Mouse (Mus musculus) intestine, embryonic 15.5 days (tissue): ENCODE measurements at regions not wholly inside any gene's neighbourhood (a gene's known extent, or its start where the extent isn't known, plus 50 kb on each side); places are given as distances from the start of the nearest gene placed in this dataset.
"Not testable (repeated sequence)": the region's sequence is repeated elsewhere in the genome, so short reads cannot be mapped to it uniquely, and the experiment has no call there.

ENCODE experiments used
- ATAC-seq: fragments of 200-750 bp; cut with Nextera tagmentation; 2 replicates; pipeline ENCODE4 v1.8.0; 2017; ENCODE audit warnings: moderate TSS enrichment, moderate library complexity
- H3K27ac ChIP-seq: fragments of 300-500 bp; sonication (generic); 2 replicates; pipeline ENCODE4 v1.5.1; 2015; ENCODE audit warnings: mild to moderate bottlenecking, inconsistent platforms
- H3K27me3 ChIP-seq: fragments of 300-500 bp; sonication (generic); replicated peaks from 2 replicates; pipeline ENCODE4 v1.6.1; 2015; ENCODE audit warnings: inconsistent platforms
- H3K36me3 ChIP-seq: fragments of 300-500 bp; sonication (generic); 2 replicates; pipeline ENCODE4 v1.6.1; 2015; ENCODE audit warnings: inconsistent platforms
- H3K4me1 ChIP-seq: fragments of 300-500 bp; sonication (generic); replicated peaks from 2 replicates; pipeline ENCODE4 v1.6.1; 2015; ENCODE audit warnings: inconsistent platforms
- H3K4me2 ChIP-seq: fragments of 300-500 bp; sonication (generic); replicated peaks from 2 replicates; pipeline ENCODE4 v1.6.1; 2015; ENCODE audit warnings: mild to moderate bottlenecking, inconsistent platforms
- H3K4me3 ChIP-seq: fragments of 300-500 bp; sonication (generic); replicated peaks from 2 replicates; pipeline ENCODE4 v1.5.1; 2015; ENCODE audit warnings: inconsistent platforms
- H3K9ac ChIP-seq: fragments of 300-500 bp; sonication (generic); 2 replicates; pipeline ENCODE4 v1.6.1; 2015; ENCODE audit warnings: inconsistent platforms
- H3K9me3 ChIP-seq: fragments of 300-500 bp; sonication (generic); 2 replicates; pipeline ENCODE4 v1.6.1; 2016; ENCODE audit warnings: inconsistent platforms
- WGBS: fragments of 180-500 bp; shearing (Covaris S2); methylation state at CpG from one replicate; pipeline ENCODE4 v1.1.7; 2015; 5-methylcytosine and 5-hydroxymethylcytosine counted together

- Histone ChIP-seq H3K4me3 (no peak overlapping the region), H3K4me2 (no peak overlapping the region), H3K9me3 (no peaks in the 10 kb centered on the region), H3K27ac (no peak overlapping the region), H3K9ac (no peak overlapping the region), H3K27me3 (no peaks in the 10 kb centered on the region), H3K36me3 (no peaks in the 10 kb centered on the region), H3K4me1 (no peaks in the 10 kb centered on the region)
- 81% methylated on average over 6 of the region's 6 CpGs for WGBS
- no peak for ATAC-seq
These were observed 276.7 kb upstream of the Pdzrn3 start for GRCm38 (mm10) chr6:101654351-101654750.

GRCm38 (mm10) chr6:101650348-101650747 lies 272.7 kb upstream of the Pdzrn3 start:
- not testable (repeated sequence) for H3K4me1 ChIP-seq, H3K4me2 ChIP-seq, H3K36me3 ChIP-seq, H3K9ac ChIP-seq, H3K27ac ChIP-seq, ATAC-seq, H3K9me3 ChIP-seq, H3K4me3 ChIP-seq, H3K27me3 ChIP-seq
- 11% methylated on average over 5 of the region's 6 CpGs for WGBS

GRCm38 (mm10) chr6:101617295-101617694 lies 239.6 kb upstream of the Pdzrn3 start:
- no peak overlapping the region for H3K27ac ChIP-seq
- ATAC-seq = no peak
- no peak overlapping the region for H3K4me3 ChIP-seq
- H3K27me3 ChIP-seq = no peaks in the 10 kb centered on the region
- H3K9me3 ChIP-seq = no peaks in the 10 kb centered on the region
- H3K9ac ChIP-seq = no peak overlapping the region
- whole genome bisulfite sequencing = 62% methylated on average over 1 of the region's 1 CpGs
- H3K36me3 ChIP-seq = no peaks in the 10 kb centered on the region
- H3K4me2 ChIP-seq = no peak overlapping the region
- H3K4me1 ChIP-seq = no peaks in the 10 kb centered on the region

DNA sequence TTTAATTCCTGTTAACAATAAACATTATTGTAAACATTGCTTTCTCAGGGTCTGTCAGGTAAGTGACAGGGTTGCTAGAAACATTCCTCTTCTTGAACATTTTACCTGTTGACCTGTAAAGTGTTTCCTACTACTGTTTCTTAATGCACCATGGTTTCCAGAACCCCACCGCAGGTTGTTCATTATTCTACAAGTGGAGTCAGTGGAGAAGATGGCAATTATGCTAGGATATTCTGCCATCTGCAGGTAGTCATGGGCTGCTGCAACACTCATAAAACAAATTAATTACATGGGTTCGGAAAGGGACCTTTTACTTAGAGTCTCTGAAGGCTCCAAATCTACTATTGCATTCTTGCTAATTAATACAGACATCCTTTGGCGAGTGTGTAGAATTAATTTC lies 239.1 kb upstream of the Pdzrn3 start:
- Histone ChIP-seq H3K27me3 (no peaks in the 10 kb centered on the region), H3K36me3 (no peaks in the 10 kb centered on the region), H3K9ac (no peak overlapping the region), H3K4me3 (no peak overlapping the region), H3K9me3 (no peaks in the 10 kb centered on the region), H3K27ac (no peak overlapping the region), H3K4me1 (no peaks in the 10 kb centered on the region), H3K4me2 (no peak overlapping the region)
- no peak; the same call in 1 of the 2 replicates for ATAC-seq
- 35% methylated on average over 3 of the region's 3 CpGs for WGBS

DNA sequence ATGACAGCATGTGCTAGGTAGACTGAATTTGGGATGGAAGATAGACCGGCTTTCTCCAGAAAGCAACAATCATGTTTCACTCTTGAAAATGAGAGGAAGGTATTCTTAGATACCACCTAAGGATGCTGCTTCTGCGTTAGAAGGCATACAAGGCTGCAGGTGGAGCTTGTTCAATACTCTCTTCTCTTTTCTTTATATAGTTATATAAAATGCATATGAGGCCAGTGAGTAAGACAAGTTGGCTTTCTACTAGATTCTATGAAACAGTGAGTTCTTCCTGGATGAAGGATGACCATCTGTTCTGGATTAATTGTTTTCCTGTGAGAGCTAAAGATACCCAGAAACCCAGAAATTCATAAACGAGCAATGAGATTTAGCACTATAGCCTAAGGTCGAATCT lies 231.3 kb upstream of the Pdzrn3 start:
- 87% methylated on average over 4 of the region's 4 CpGs for WGBS
- no peak overlapping the region for H3K9ac ChIP-seq
- no peaks in the 10 kb centered on the region for H3K9me3 ChIP-seq
- H3K36me3 ChIP-seq = no peaks in the 10 kb centered on the region
- no peak overlapping the region for H3K27ac ChIP-seq
- no peak overlapping the region for H3K4me2 ChIP-seq
- H3K4me1 ChIP-seq = no peaks in the 10 kb centered on the region
- H3K27me3 ChIP-seq = no peaks in the 10 kb centered on the region
- H3K4me3 ChIP-seq = no peak overlapping the region
- ATAC-seq = no peak

DNA sequence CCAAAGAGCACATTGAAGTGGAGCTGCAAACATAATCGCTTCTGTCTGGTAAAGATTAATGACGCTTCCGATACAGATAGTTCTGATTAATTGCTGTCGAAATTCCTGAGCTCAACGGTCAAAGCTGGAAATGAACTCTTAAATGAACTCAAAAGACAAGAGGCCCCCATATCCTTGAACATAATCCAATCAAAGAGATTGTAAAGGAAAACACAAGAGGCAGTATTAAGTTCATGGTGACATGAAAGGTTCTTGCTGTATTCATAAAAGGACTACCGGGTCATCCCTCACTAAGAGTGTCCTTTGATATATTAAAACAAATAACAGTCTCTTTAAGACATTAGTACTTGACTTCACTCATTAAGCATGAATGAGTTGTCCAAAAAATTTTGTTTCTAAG lies 225.4 kb upstream of the Pdzrn3 start:
- Histone ChIP-seq H3K4me1 (no peaks in the 10 kb centered on the region), H3K9me3 (no peaks in the 10 kb centered on the region), H3K9ac (no peak overlapping the region), H3K4me3 (no peak overlapping the region), H3K36me3 (no peaks in the 10 kb centered on the region), H3K27ac (no peak overlapping the region), H3K4me2 (no peak overlapping the region), H3K27me3 (no peaks in the 10 kb centered on the region)
- 64% methylated on average over 6 of the region's 6 CpGs for WGBS
- ATAC-seq = no peak

DNA sequence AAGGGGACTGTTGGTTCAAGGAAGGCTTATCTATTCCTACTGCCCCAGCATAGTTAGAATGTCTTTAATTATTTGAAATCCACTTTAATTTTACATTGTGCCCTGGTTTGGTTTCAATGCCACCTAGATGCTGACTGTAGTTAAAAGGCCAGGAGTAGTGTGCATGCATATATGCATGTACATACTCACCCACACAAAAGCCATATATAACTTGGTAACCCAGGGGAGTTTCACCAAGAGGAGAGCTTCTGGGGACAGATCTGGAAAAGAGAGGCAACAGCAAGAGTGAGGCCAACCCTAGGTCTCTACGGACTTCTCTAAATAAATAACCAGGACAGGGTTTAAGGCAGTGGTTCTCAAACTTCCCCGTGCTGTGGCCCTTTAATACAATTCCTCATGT lies 219.3 kb upstream of the Pdzrn3 start:
- Histone ChIP-seq H3K4me1 (no peaks in the 10 kb centered on the region), H3K27ac (no peak overlapping the region), H3K27me3 (no peaks in the 10 kb centered on the region), H3K9ac (no peak overlapping the region), H3K36me3 (no peaks in the 10 kb centered on the region), H3K4me3 (no peak overlapping the region), H3K9me3 (no peaks in the 10 kb centered on the region), H3K4me2 (no peak overlapping the region)
- ATAC-seq = no peak
- WGBS = 85% methylated on average over 2 of the region's 2 CpGs

DNA sequence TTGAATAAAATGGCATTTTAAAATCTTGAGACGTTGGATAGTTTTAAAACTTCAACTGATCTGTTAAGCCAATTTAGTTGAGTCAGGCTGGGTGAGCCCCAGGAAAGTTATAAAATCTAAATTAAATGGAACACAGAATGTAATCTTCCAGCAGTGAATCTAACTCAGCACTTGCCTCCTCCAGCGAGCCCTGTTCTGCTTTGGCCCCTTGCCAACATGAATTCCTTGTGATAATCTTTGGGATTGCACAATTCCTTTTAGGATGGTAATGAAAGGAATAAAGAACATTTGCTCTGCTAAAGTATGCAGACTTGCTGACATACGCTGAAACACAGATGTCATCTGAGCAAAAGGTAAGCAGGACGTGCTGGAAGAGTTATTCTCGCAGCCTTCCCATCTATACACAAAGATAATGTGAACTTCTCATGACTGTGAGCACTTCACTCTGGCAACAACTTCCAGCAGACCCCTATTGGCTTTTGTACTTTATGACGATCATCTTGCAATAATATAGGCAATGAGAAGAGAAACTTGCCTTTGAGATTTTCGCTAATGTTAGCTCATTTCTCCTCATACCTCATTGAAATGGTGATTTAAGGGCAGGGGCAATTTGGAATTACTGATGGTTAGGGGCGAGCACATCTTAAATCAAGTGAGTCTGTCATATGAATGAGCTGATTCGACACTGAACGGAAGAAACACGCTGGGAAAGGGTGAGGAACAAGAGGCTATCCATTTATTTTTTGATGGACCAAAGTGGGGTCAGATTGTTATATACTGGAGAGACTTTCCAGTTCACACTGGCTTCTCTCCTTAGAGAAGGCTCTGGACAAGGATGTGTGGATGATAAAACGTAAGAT lies 216.3 kb upstream of the Pdzrn3 start:
- Histone ChIP-seq H3K9me3 (no peaks in the 10 kb centered on the region), H3K4me2 (no peak overlapping the region), H3K36me3 (no peaks in the 10 kb centered on the region), H3K4me3 (no peak overlapping the region), H3K9ac (no peak overlapping the region), H3K4me1 (no peaks in the 10 kb centered on the region), H3K27me3 (no peaks in the 10 kb centered on the region), H3K27ac (no peak overlapping the region)
- ATAC-seq = peak; percentile 77
- WGBS = 49% methylated on average over 12 of the region's 12 CpGs

DNA sequence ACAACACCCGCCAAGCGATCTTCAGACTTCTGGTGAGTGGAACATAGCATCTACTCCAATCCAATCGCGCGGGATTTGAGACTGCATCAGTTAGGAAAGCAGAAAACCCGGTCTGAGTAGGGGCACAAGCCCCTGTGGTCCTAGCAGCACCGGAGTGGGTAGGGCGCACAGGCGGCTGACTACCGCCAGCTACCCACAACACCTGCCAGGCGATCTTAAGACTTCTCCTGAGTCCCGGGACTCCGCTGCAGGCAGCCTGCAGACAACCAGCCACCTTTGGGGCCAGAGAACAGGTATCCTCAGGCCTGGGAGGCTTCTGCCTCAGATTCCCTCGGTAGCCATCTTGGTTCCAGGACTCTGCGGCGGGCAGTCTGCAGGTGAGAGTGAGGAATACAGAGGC lies 208.2 kb upstream of the Pdzrn3 start:
- no peak overlapping the region for H3K4me2 ChIP-seq
- no peak overlapping the region for H3K9ac ChIP-seq
- no peak overlapping the region for H3K27ac ChIP-seq
- no peak overlapping the region for H3K4me3 ChIP-seq
- WGBS = 79% methylated on average over 16 of the region's 16 CpGs
- H3K27me3 ChIP-seq = no peaks in the 10 kb centered on the region
- no peak for ATAC-seq
- H3K9me3 ChIP-seq = no peaks in the 10 kb centered on the region
- H3K4me1 ChIP-seq = no peaks in the 10 kb centered on the region
- no peaks in the 10 kb centered on the region for H3K36me3 ChIP-seq

- no peaks in the 10 kb centered on the region for H3K4me1 ChIP-seq
- no peaks in the 10 kb centered on the region for H3K27me3 ChIP-seq
- H3K9me3 ChIP-seq = no peaks in the 10 kb centered on the region
- no peaks in the 10 kb centered on the region for H3K36me3 ChIP-seq
- no peak for ATAC-seq
- no peak overlapping the region for H3K4me3 ChIP-seq
- WGBS = 74% methylated on average over 4 of the region's 4 CpGs
- no peak overlapping the region for H3K4me2 ChIP-seq
- H3K9ac ChIP-seq = no peak overlapping the region
- H3K27ac ChIP-seq = no peak overlapping the region
These were observed 203.1 kb upstream of the Pdzrn3 start for GRCm38 (mm10) chr6:101580824-101581223.

- Histone ChIP-seq H3K9me3 (no peaks in the 10 kb centered on the region), H3K9ac (no peak overlapping the region), H3K4me3 (no peak overlapping the region), H3K4me2 (no peak overlapping the region), H3K27me3 (no peaks in the 10 kb centered on the region), H3K4me1 (no peaks in the 10 kb centered on the region), H3K27ac (no peak overlapping the region), H3K36me3 (no peaks in the 10 kb centered on the region)
- 98% methylated on average over 1 of the region's 1 CpGs for WGBS
- ATAC-seq = no peak
These were observed 178.4 kb upstream of the Pdzrn3 start for GRCm38 (mm10) chr6:101556096-101556495.

DNA sequence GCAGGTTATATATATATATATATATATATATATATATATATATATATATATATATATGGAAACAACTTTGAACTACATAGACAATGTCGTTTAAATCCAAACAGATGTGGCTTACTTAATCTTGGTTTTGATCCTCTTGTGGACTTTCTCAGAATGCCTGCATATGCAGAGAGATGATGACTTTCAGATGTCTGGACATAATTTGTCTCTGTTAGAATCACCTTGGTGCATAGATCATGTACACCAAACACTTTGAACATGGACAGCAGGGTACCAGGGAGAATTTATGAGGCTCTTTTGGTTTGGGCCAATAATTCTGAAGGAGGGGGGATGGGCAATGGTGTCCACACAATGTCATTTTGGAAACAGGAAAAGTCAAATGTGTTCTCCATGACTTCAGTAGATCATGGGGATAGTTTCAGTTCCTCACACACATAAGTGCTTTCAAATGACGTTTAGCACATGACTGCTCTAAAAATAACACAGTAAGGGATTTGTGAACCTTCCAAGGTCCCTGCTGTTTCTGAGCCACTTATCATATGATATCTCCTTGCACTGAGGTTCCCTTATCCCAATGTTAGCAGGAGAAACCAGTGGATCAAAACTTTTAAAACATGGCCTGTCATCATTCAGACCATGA lies 177.4 kb upstream of the Pdzrn3 start:
- ATAC-seq = no peak
- H3K27me3 ChIP-seq = no peaks in the 10 kb centered on the region
- H3K4me1 ChIP-seq = no peaks in the 10 kb centered on the region
- no peak overlapping the region for H3K4me2 ChIP-seq
- no peak overlapping the region for H3K9ac ChIP-seq
- H3K27ac ChIP-seq = no peak overlapping the region
- 42% methylated on average over 2 of the region's 2 CpGs for WGBS
- H3K9me3 ChIP-seq = no peaks in the 10 kb centered on the region
- H3K36me3 ChIP-seq = no peaks in the 10 kb centered on the region
- H3K4me3 ChIP-seq = no peak overlapping the region
